In genomic region chr4:51749153-51749552, GRCm38 (mm10) we compare ENCODE assay signal across 20 mouse cellular contexts.
A peak's percentile ranks its signal among the peaks of the same experiment; 100 is the strongest.
DNase-seq lines count a peak whose midpoint lies in the region; ATAC-seq and TF ChIP-seq lines count a peak whose summit lies in the region.
"Had no signal": no experiment of that assay in that cellular context is flagged by ENCODE, and none has a peak within 500 bp of the region (broad histone marks: within the 10 kb centered on the region; RNA-seq: fewer than 3 reads in every experiment).

No protein-coding gene starts in this region.

- H3K27me3 ChIP-seq in embryonic facial prominence, embryonic 11.5 days (ENCODE audit: control insufficient read depth, insufficient read depth, low read length): no peaks in the 10 kb centered on the region
- H3K27me3 ChIP-seq in embryonic facial prominence, embryonic 10.5 days (replicated peaks; ENCODE audit: low read depth, poor library complexity, severe bottlenecking): no peaks in the 10 kb centered on the region
- H3K27me3 ChIP-seq in forebrain, embryonic 13.5 days: no peaks in the 10 kb centered on the region
- H3K27me3 ChIP-seq in forebrain, postnatal 0 days (ENCODE audit: insufficient read depth, low read length): no peaks in the 10 kb centered on the region
- no peaks in the 10 kb centered on the region for H3K27me3 ChIP-seq in midbrain, embryonic 11.5 days (ENCODE audit: control insufficient read depth, insufficient read depth, low read length)
- no peaks in the 10 kb centered on the region for H3K27me3 ChIP-seq in midbrain, embryonic 16.5 days (ENCODE audit: control insufficient read depth, insufficient read depth, low read depth, low read length)
- H3K27me3 ChIP-seq in midbrain, embryonic 13.5 days: no peaks in the 10 kb centered on the region
- H3K27me3 ChIP-seq: embryonic facial prominence, embryonic 15.5 days; heart, embryonic 12.5 days; hindbrain, embryonic 12.5 days had no signal

- TF ChIP-seq CTCF in forebrain, postnatal 0 days (IDR thresholded peaks at IDR 0.05; ENCODE audit: low read depth): no peak

- no peak overlapping the region for H3K27ac ChIP-seq in embryonic facial prominence, embryonic 11.5 days (replicated peaks; ENCODE audit: low read depth, low read length)
- no peak overlapping the region for H3K27ac ChIP-seq in embryonic facial prominence, embryonic 10.5 days (replicated peaks)
- no peak overlapping the region for H3K27ac ChIP-seq in forebrain, embryonic 13.5 days
- no peak overlapping the region for H3K27ac ChIP-seq in forebrain, postnatal 0 days (ENCODE audit: low read depth, low read length)
- no peak overlapping the region for H3K27ac ChIP-seq in midbrain, embryonic 11.5 days (ENCODE audit: low read depth, low read length)
- no peak overlapping the region for H3K27ac ChIP-seq in midbrain, embryonic 16.5 days (ENCODE audit: low read length)
- no peak overlapping the region for H3K27ac ChIP-seq in midbrain, embryonic 13.5 days
- H3K27ac ChIP-seq: embryonic facial prominence, embryonic 15.5 days; gastrocnemius, adult 2 months; hindbrain, embryonic 12.5 days had no signal

- WGBS in embryonic facial prominence, embryonic 11.5 days: 78% methylated on average over 3 of the region's 3 CpGs
- WGBS in embryonic facial prominence, embryonic 10.5 days: 61% methylated on average over 3 of the region's 3 CpGs
- 16% methylated on average over 3 of the region's 3 CpGs for WGBS in forebrain, embryonic 13.5 days
- WGBS in forebrain, postnatal 0 days: 22% methylated on average over 3 of the region's 3 CpGs
- WGBS in midbrain, embryonic 11.5 days: 35% methylated on average over 3 of the region's 3 CpGs
- 14% methylated on average over 3 of the region's 3 CpGs for WGBS in midbrain, embryonic 16.5 days
- WGBS in midbrain, embryonic 13.5 days: 18% methylated on average over 3 of the region's 3 CpGs

- no peak for DNase-seq in embryonic facial prominence, embryonic 11.5 days (ENCODE audit: low spot score)
- DNase-seq in embryonic facial prominence, embryonic 10.5 days (ENCODE audit: low spot score): no peak
- DNase-seq in forebrain, postnatal 0 days: no peak
- peak; percentile 85 for DNase-seq in midbrain, embryonic 11.5 days (ENCODE audit: low spot score, missing footprints)
- no peak for DNase-seq in testis, postnatal 10 days (ENCODE audit: low spot score)
- DNase-seq: adrenal gland, postnatal 25 days; cerebellum, postnatal 14 days; gastrocnemius, adult 2 months; gastrocnemius, postnatal 25 days had no signal

- 0 out of 2 replicates have a peak, but pooled peaks have one; percentile 44 for ATAC-seq in embryonic facial prominence, embryonic 11.5 days (replicated peaks; ENCODE audit: insufficient number of reproducible peaks, low FRiP score, low TSS enrichment, low read depth)
- ATAC-seq in forebrain, embryonic 13.5 days: 0 out of 2 replicates have a peak, but pooled peaks have one; percentile 38
- no peak for ATAC-seq in forebrain, postnatal 0 days
- ATAC-seq in midbrain, embryonic 11.5 days (ENCODE audit: low FRiP score): peak; percentile 89
- ATAC-seq in midbrain, embryonic 16.5 days: no peak
- ATAC-seq in midbrain, embryonic 13.5 days: peak; percentile 56; the same call in 1 of the 2 replicates
- ATAC-seq: activated CD4-positive, CD25-positive, alpha-beta regulatory T cell, adult 4 months; hindbrain, embryonic 16.5 days; inflammation-experienced regulatory T-cells, adult 6 months; intestine, postnatal 0 days had no signal

- no peaks in the 10 kb centered on the region for H3K9me3 ChIP-seq in embryonic facial prominence, embryonic 11.5 days (replicated peaks; ENCODE audit: control insufficient read depth, low read length)
- H3K9me3 ChIP-seq in embryonic facial prominence, embryonic 10.5 days: no peaks in the 10 kb centered on the region
- H3K9me3 ChIP-seq in forebrain, embryonic 13.5 days (replicated peaks): no peaks in the 10 kb centered on the region
- H3K9me3 ChIP-seq in forebrain, postnatal 0 days (ENCODE audit: low read length): no peaks in the 10 kb centered on the region
- no peaks in the 10 kb centered on the region for H3K9me3 ChIP-seq in midbrain, embryonic 11.5 days (ENCODE audit: control insufficient read depth, low read length)
- no peaks in the 10 kb centered on the region for H3K9me3 ChIP-seq in midbrain, embryonic 16.5 days (replicated peaks; ENCODE audit: control insufficient read depth, low read length, poor library complexity, severe bottlenecking)
- no peaks in the 10 kb centered on the region for H3K9me3 ChIP-seq in midbrain, embryonic 13.5 days
- H3K9me3 ChIP-seq: embryonic facial prominence, embryonic 15.5 days; heart, embryonic 12.5 days; hindbrain, embryonic 12.5 days had no signal

- no peaks in the 10 kb centered on the region for H3K4me1 ChIP-seq in embryonic facial prominence, embryonic 11.5 days (ENCODE audit: control insufficient read depth, insufficient read depth, low read length)
- no peaks in the 10 kb centered on the region for H3K4me1 ChIP-seq in embryonic facial prominence, embryonic 10.5 days
- H3K4me1 ChIP-seq in forebrain, embryonic 13.5 days: no peaks in the 10 kb centered on the region
- no peaks in the 10 kb centered on the region for H3K4me1 ChIP-seq in forebrain, postnatal 0 days (ENCODE audit: insufficient read depth)
- no peaks in the 10 kb centered on the region for H3K4me1 ChIP-seq in midbrain, embryonic 11.5 days (ENCODE audit: control insufficient read depth, insufficient read depth, low read length)
- no peaks in the 10 kb centered on the region for H3K4me1 ChIP-seq in midbrain, embryonic 16.5 days (ENCODE audit: control insufficient read depth, insufficient read depth, low read length)
- no peaks in the 10 kb centered on the region for H3K4me1 ChIP-seq in midbrain, embryonic 13.5 days (replicated peaks)
- H3K4me1 ChIP-seq: embryonic facial prominence, embryonic 15.5 days; heart, embryonic 12.5 days; hindbrain, embryonic 12.5 days had no signal

- no peak overlapping the region for H3K9ac ChIP-seq in embryonic facial prominence, embryonic 11.5 days (replicated peaks; ENCODE audit: low read length)
- no peak overlapping the region for H3K9ac ChIP-seq in forebrain, embryonic 13.5 days
- H3K9ac ChIP-seq in forebrain, postnatal 0 days: no peak overlapping the region
- no peak overlapping the region for H3K9ac ChIP-seq in midbrain, embryonic 11.5 days (ENCODE audit: low read length)
- no peak overlapping the region for H3K9ac ChIP-seq in midbrain, embryonic 16.5 days (ENCODE audit: low read depth, low read length)
- no peak overlapping the region for H3K9ac ChIP-seq in midbrain, embryonic 13.5 days (replicated peaks)
- H3K9ac ChIP-seq: embryonic facial prominence, embryonic 15.5 days; heart, embryonic 12.5 days; hindbrain, embryonic 12.5 days had no signal

- H3K4me3 ChIP-seq in embryonic facial prominence, embryonic 11.5 days (ENCODE audit: low read depth, low read length): no peak overlapping the region
- H3K4me3 ChIP-seq in embryonic facial prominence, embryonic 10.5 days: no peak overlapping the region
- no peak overlapping the region for H3K4me3 ChIP-seq in forebrain, embryonic 13.5 days
- no peak overlapping the region for H3K4me3 ChIP-seq in forebrain, postnatal 0 days (ENCODE audit: low read depth, low read length)
- H3K4me3 ChIP-seq in midbrain, embryonic 11.5 days (ENCODE audit: low read depth, low read length): no peak overlapping the region
- no peak overlapping the region for H3K4me3 ChIP-seq in midbrain, embryonic 16.5 days (ENCODE audit: low read depth, low read length)
- H3K4me3 ChIP-seq in midbrain, embryonic 13.5 days (replicated peaks): no peak overlapping the region
- H3K4me3 ChIP-seq: embryonic facial prominence, embryonic 15.5 days; erythroblast, embryonic 14.5 days; gastrocnemius, adult 2 months; heart, embryonic 12.5 days; hindbrain, embryonic 12.5 days had no signal

- no peaks in the 10 kb centered on the region for H3K36me3 ChIP-seq in embryonic facial prominence, embryonic 11.5 days (replicated peaks; ENCODE audit: control insufficient read depth, insufficient read depth, low read depth, low read length)
- no peaks in the 10 kb centered on the region for H3K36me3 ChIP-seq in embryonic facial prominence, embryonic 10.5 days (replicated peaks)
- H3K36me3 ChIP-seq in forebrain, embryonic 13.5 days (ENCODE audit: poor library complexity, severe bottlenecking): no peaks in the 10 kb centered on the region
- H3K36me3 ChIP-seq in forebrain, postnatal 0 days (ENCODE audit: insufficient read depth): no peaks in the 10 kb centered on the region
- H3K36me3 ChIP-seq in midbrain, embryonic 11.5 days (ENCODE audit: control insufficient read depth, insufficient read depth, low read length): no peaks in the 10 kb centered on the region
- H3K36me3 ChIP-seq in midbrain, embryonic 16.5 days (ENCODE audit: control insufficient read depth, insufficient read depth, low read length): no peaks in the 10 kb centered on the region
- H3K36me3 ChIP-seq in midbrain, embryonic 13.5 days: no peaks in the 10 kb centered on the region
- H3K36me3 ChIP-seq: embryonic facial prominence, embryonic 15.5 days; heart, embryonic 12.5 days; hindbrain, embryonic 12.5 days had no signal

- no peak overlapping the region for H3K4me2 ChIP-seq in embryonic facial prominence, embryonic 11.5 days (ENCODE audit: low read depth, low read length)
- no peak overlapping the region for H3K4me2 ChIP-seq in forebrain, embryonic 13.5 days
- H3K4me2 ChIP-seq in forebrain, postnatal 0 days (ENCODE audit: low read depth): no peak overlapping the region
- no peak overlapping the region for H3K4me2 ChIP-seq in midbrain, embryonic 11.5 days
- H3K4me2 ChIP-seq in midbrain, embryonic 16.5 days (ENCODE audit: low read length): no peak overlapping the region
- H3K4me2 ChIP-seq in midbrain, embryonic 13.5 days (replicated peaks): no peak overlapping the region
- H3K4me2 ChIP-seq: embryonic facial prominence, embryonic 15.5 days; heart, embryonic 12.5 days; hindbrain, embryonic 12.5 days had no signal

Comparison
In these comparisons a context has a peak if more than half of its experiments do, and no peak if none do; other contexts are left out.
1. ATAC-seq: peak in embryonic facial prominence, embryonic 11.5 days (single experiment), forebrain, embryonic 13.5 days (single experiment), midbrain, embryonic 11.5 days (single experiment) and midbrain, embryonic 13.5 days (single experiment); none in forebrain, postnatal 0 days (single experiment) and midbrain, embryonic 16.5 days (single experiment).